Mouse (Mus musculus) cerebellum, adult 8-10 months (tissue): Measurements from ENCODE around the gene Adprh.
"Not testable (repeated sequence)": the region's sequence is repeated elsewhere in the genome, so short reads cannot be mapped to it uniquely, and the experiment has no call there.

Source experiments
- DNase-seq: peaks from one replicate; pipeline ENCODE4 v3.0.0; 2022

Gene Adprh

DNA sequence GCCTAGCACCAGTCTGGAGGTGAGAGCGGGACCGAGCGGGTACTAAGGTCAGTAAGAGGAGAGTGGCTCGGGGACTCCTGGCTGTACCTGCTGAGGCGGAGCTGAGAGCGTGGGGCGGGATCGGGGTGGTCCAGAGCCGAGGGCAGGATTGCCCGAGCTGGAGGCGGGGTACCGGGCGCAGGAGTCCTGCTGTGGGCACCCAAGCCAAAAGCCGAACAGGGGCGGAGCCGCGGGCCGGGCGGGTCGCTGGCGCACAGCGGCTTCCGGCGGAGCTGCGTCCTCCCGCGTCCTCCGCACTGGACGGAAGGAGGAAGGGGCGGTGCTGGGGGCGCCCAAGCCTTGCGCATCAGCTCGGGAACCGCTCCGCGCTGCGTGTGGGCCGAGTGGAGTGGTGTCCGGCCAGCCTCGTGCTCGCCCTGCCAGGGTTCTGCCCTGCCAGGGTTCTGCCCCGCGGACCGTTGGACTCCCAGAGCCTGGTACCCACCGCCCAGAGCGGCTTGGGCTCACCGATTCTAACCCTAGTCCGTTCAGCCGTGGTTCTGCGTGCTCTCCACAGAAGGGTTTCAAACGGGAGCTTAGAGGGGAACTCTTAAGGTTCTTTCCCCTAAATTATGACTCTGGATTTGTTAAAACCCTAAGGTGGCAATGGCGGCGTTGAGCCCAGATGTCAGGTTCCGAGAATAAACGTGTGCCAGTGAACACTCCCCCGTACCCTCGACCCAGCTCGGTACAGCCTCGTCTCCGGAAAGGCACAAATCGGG lies at the start of gene Adprh:
Gene Adprh, minus strand, starts transcription at position 262 of the 761 bp plus-strand sequence.
- DNase-seq: peak; percentile 88

DNA sequence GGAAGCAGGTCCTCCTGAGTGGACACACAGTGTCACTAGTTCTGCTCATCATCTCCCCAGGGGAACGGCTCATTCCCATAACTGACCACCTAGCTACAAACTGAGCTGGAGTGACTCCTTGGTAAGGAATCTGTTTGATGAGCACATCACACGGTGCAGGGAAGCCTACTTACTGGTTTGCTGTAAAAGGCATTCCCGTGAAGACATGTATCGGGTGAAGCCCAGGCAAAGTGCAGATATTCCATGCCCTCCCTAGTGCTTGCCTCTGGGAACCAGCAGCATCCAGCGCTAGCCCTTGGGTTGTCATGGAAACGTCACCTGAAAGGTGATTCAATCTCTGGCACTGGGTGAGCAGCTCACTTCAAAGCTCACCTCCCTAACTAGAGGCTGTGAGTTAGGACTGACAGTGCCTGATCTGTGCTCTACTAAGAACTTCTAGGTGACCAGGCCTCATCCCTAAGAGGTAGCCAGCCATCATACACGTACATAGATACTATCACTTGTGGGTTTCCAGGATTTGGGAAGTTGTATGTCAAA lies 44.2 kb upstream of the Adprh start:
- DNase-seq: no peak

DNA sequence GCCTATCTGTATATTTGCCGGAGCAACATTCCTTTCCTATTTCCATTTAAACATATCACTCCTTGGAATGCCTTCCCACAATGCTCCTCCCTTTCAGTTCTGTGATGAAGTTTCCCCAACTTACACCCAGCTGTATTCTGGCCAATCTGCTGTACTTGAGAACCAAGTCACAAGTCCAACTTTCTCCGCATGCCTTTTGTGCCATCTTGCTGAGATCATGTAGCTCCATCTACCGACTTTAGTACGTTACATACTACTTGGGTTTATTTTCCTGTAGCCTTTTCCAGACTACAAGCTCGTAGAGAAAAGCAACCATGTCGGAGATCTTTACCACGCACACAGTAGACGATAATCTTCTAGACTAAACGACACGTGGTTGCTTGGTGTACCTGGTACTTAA lies 41.4 kb upstream of the Adprh start:
- DNase-seq: no peak

GRCm38 (mm10) chr16:38492551-38492950 lies 40.0 kb upstream of the Adprh start:
- no peak for DNase-seq

DNA sequence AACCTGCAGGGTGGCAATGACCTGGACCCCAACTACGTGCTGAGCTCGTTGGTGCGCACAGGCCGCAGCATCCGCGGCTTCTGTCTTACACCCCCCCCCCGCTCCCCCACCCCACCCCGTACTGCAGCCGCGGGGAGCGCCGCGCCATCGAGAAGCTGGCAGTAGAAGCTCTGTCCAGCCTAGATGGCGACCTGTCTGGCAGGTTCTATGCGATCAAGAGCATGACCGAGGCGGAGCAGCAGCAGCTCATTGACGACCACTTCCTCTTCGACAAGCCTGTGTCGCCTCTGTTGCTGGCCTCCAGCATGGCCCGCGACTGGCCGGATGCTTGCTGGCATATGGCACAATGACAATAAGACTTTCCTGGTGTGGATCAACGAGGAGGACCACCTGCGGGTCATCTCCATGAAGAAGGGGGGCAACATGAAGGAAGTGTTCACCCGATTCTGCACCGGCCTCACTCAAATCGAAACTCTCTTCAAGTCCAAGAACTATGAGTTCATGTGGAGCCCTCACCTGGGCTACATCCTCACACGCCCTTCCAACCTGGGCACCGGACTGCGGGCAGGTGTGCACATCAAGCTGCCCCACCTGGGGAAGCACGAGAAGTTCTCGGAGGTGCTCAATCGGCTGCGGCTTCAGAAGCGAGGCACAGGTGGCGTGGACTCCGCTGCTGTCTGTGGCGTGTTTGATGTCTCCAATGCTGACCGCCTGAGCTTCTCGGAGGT lies 31.2 kb upstream of the Adprh start:
- DNase-seq: no peak

- DNase-seq: peak; percentile 14
These were observed 30.5 kb upstream of the Adprh start for GRCm38 (mm10) chr16:38482780-38483562.

DNA sequence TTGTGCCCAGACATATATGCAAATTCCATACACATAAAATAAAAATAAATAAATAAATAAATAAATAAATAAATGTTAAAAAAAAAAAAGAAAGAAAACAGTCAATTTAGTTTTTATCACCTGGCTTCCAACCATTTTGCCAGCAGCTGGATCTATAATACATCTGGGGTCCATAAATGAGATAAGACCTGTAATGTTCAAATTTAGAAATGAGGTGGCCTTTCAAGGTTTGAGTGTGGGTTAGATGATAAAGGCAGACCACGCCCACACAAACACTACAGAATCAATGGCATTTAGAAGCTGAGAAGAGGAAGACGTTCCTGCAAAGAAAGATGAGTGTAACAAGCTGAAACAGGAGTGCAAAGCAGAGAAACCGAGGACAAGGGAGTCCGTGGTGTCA lies 28.8 kb upstream of the Adprh start:
- DNase-seq: no peak

DNA sequence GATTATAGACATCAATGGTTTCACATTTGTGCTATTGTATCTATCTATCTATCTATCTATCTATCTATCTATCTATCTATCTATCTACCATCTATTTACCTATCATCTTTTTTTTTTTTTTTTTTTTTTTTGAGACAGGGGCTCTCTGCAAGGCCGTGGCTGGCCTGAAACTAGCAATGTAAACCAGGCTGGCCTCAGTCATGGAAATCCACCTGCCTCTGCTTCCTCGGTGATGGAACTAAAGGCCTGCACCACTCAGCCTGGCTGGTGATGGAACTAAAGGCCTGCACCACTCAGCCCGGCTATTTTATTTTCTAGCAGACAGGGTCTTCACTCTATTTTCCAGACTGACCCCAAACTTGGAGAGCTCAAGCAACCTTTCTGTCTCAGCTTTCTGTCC lies 25.8 kb upstream of the Adprh start:
- no peak for DNase-seq

- not testable (repeated sequence) for DNase-seq
These were observed 24.7 kb upstream of the Adprh start for GRCm38 (mm10) chr16:38477241-38477608.

GRCm38 (mm10) chr16:38476312-38477240 lies 24.1 kb upstream of the Adprh start:
- DNase-seq: peak; percentile 34

DNA sequence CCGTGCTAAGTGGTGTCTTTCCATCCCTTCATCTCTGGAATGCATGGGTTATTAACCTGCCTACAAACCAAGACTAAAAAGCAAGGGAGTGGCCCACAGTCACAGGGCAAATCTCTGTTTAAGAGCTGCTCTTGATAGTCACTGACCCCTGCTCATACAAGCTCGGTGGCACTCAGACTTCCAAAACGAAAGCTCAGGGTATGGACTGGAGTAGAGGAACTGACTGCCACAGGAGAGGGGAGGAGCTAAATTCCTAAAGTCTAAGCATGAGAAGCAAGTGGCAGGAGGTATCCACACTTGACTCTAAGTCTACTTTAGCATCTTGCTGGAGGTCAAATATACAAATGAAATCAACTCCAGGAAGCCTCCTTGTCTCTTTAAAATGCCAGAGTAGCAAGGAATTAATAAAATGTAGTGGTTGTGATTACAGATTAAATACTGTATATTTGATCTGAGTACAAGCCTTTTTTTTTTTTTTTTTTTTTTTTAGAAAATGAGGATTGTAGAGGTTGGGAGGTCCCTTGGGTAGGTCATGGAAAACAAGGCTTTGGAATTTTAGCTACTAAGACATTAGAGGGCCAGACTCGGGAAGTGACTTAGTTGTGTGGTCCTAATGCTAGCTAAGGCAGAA lies 23.3 kb upstream of the Adprh start:
- no peak for DNase-seq

DNA sequence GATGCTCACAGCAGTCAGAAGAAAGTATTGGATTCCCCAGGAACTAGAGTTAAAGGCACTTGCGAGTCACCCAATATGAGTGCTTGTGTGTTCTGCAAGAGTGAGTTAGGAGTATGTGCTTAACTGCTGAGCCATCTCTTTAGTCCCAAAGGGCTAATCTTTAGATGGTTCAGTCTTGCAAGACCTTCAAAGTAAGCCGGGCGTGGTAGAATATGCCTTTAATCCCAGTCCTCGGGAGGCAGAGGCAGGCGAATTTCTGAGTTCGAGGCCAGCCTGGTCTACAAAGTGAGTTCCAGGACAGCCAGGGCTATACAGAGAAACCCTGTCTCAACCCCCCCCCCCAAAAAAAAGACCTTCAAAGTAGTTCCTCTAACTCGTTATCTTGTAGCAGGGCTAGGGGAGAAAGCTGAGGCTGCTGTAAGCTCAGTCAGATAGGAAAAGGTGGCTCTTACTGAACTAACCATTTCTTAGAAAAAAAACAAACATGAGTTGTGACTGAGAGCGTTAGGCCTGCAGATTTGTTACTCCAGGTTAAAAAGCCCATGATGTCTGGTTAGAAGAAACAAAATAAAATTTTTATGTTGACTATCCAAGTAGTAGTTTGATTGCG lies 22.3 kb upstream of the Adprh start:
- DNase-seq: no peak

DNA sequence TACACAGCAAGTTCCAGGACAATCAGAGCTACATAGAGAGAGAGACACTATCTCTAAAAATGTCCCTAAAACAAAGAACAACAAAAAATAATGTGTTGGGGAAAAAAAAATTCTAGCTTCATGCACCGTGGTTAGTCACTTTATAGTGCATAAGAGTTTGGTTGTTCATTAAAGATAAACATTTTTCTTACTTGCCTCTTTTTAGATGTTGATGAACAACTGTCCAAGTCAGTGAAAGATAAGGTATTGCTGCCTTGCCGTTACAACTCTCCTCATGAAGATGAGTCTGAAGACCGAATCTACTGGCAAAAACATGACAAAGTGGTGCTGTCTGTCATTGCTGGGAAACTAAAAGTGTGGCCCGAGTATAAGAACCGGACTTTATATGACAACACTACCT lies 21.2 kb upstream of the Adprh start:
- no peak for DNase-seq

DNA sequence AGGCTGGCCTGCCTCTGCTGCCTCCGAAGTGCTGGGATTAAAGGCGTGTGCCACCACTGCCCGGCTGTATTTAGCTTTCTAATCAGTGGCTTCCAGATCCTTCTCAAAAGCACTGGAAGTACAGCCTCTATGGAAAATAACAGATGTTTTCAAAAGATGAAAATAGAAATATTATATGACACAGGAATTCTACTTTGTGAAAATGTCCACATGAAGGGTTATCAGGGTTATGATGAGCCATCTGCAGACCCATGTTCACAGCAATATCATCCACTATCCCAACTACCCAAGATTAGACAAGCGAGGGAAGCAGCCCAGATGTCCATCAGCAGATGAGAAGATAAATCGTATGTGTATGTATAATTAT lies 20.0 kb upstream of the Adprh start:
- DNase-seq: no peak

DNA sequence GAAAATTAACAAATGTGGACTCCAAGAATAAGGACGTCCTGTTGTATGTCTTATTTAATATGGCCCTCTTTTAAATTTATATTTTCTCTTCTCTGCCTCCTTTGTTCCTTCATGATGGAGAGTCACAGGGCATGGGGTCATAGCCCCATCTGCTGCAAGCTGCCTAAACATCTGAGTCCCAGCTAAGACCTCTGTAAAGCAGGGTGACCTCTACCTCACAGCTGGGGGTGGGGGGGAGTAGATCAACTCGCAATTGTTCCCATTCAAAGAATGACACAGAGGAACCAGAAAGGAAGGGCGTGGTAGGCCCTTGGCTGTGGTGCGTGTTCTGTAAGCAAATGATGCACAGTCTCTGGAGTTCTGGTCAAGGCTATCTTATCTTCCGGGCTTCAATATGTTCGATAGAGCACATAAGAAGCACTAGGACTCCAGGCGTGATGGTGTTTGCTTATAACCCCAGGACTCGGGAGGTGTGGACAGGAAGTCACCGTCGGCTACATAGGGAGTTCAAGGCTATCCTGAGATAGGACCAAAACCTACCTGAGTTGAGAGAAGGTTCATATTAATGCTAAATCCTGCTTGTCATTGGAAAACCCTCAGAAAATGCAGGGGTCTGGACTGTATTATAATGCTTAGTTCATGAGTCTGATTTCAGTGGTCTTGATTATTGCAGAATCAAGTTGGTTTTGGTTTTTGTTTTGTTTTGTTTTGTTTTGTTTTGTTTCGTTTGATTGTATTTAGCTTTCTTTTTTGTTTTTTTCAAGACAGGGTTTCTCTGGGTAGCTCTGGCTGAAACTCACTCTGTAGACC lies 19.4 kb upstream of the Adprh start:
- no peak for DNase-seq

DNA sequence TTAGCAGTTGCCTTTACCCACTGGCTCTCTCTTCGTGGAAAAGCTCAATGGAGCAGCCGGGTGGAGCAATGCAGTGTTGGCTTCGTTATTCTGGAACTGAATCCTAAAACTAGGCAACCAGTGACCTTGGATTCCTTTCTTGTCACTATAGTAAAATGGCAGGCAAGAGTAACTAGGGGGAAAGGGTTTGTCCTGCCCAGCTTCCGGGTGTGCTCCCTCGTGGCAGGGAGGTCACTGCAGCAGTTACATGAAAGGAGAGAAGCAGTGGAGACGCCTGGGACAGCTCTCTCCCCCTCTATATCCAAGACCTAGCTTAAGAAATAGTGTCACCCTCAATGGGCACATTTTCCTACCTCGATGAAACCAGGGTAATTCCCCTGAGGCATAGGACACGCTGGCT lies 16.9 kb upstream of the Adprh start:
- no peak for DNase-seq

GRCm38 (mm10) chr16:38468706-38469018 lies 16.2 kb upstream of the Adprh start:
- DNase-seq: no peak

- DNase-seq: no peak
These were observed 15.6 kb upstream of the Adprh start for GRCm38 (mm10) chr16:38467917-38468705.

- DNase-seq: no peak
These were observed 14.8 kb upstream of the Adprh start for GRCm38 (mm10) chr16:38467091-38467916.
